Mouse (Mus musculus) myocyte (in vitro differentiated cells): Measurements from ENCODE around the gene Ncapd3. TPM values are rescaled to one million over a fixed set of nuclear protein-coding genes. Genes with fewer than 3 reads are reported as not detected.

Experiments used
- H3K27me3 ChIP-seq: one replicate; pipeline ENCODE4 v1.6.1; 2011; ENCODE audit not compliant: control insufficient read depth, insufficient read depth, insufficient read length
- H3K36me3 ChIP-seq: one replicate; pipeline ENCODE4 v1.6.1; 2011; ENCODE audit not compliant: control insufficient read depth, insufficient read depth
- H3K4me2 ChIP-seq: one replicate; pipeline ENCODE4 v1.6.1; 2011; ENCODE audit warnings: low read depth, control low read depth
- H3K4me3 ChIP-seq: one replicate; pipeline ENCODE4 v1.5.1; 2011; ENCODE audit warnings: mild to moderate bottlenecking, control low read depth, moderate library complexity
- H3K79me2 ChIP-seq: one replicate; pipeline ENCODE4 v1.6.1; 2011; ENCODE audit not compliant: control insufficient read depth, insufficient read depth
- H3ac ChIP-seq: one replicate; pipeline ENCODE4 v1.6.1; 2011; ENCODE audit not compliant: control insufficient read depth, insufficient read length
- MAX ChIP-seq: IDR thresholded peaks from one replicate; pipeline ENCODE4 v1.6.1; 2011; ENCODE audit warnings: low read depth, mild to moderate bottlenecking, control low read depth
- MYOD1 ChIP-seq, 3 experiments: IDR thresholded peaks; one replicate each; pipeline ENCODE4 v1.6.1; 2011; ENCODE audit warnings: control low read depth in 2 of 3, low read depth in 2 of 3, mild to moderate bottlenecking in 2 of 3, moderate library complexity in 1 of 3; ENCODE audit not compliant: insufficient read length in 2 of 3, control insufficient read depth in 1 of 3
- SRF ChIP-seq: IDR thresholded peaks from one replicate; pipeline ENCODE4 v1.6.1; 2011; ENCODE audit warnings: low read depth; ENCODE audit not compliant: control insufficient read depth, insufficient read length
- TCF12 ChIP-seq: IDR thresholded peaks from one replicate; pipeline ENCODE4 v1.6.1; 2011; ENCODE audit warnings: mild to moderate bottlenecking, control low read depth; ENCODE audit not compliant: poor library complexity, insufficient read depth, severe bottlenecking
- TCF3 ChIP-seq: IDR thresholded peaks from one replicate; pipeline ENCODE4 v1.6.1; 2011; ENCODE audit warnings: low read depth, control low read depth; ENCODE audit not compliant: insufficient read length
- USF1 ChIP-seq: IDR thresholded peaks from one replicate; pipeline ENCODE4 v1.6.1; 2011; ENCODE audit warnings: low read depth, mild to moderate bottlenecking, control low read depth, moderate library complexity
- polyA plus RNA-seq: library from polyadenylated mRNA; unstranded; fragments of >200 nt; fragmentation: generic; extraction: Trizol; gene quantifications from one replicate; pipeline ENCODE4 v1.2.1, GENCODE M21; 2012; ENCODE audit warnings: missing spikeins

Ncapd3 gene
- polyA plus RNA-seq, 1 experiment, result 4.3 TPM

DNA sequence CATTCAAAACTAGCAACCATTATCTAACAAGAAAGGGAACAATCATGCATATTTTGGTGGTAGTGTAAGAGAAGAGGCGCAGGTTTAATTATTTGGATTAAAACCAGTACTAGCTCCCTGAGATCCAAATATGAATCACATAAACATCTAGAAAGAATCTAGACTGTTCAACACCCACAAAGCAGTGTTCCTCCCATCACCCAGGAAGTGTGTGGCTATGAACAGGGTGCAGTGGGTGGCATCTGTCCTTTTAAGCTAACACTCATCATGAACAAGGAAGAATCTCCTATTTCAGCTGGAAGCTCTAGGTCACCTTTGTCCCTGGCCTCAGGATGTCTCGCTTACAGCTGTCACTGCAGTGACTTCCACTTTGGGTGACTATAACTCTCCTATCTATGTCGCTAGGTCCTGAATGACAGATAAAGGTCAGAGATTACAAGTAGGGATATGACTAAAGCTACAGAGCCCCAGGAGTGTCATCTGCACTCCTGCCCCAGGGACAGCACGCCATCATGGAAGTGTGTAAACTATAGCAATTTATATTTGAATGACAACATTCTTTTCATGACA, 114.4 kb downstream of the Ncapd3 start:
- Histone ChIP-seq H3ac (no peak overlapping the region), H3K79me2 (no peaks in the 10 kb centered on the region), H3K4me2 (no peak overlapping the region), H3K27me3 (no peaks in the 10 kb centered on the region), H3K4me3 (no peak overlapping the region), H3K36me3 (no peaks in the 10 kb centered on the region)
- TF ChIP-seq USF1 (no peak), MYOD1 (IDR thresholded peaks at IDR 0.05; ENCODE audit: control insufficient read depth in 1 of 3, insufficient read length in 2 of 3, low read depth in 2 of 3) (peak in 1 of 3 experiments; percentile 27), TCF12 (no peak), SRF (no peak), TCF3 (no peak), MAX (no peak)

Other genes starting within 250 kb of the Ncapd3 start
- not detected for gene Glb1l2, start 223.7 kb upstream of the Ncapd3 start, polyA plus RNA-seq
- not detected for gene Glb1l3, start 169.3 kb upstream of the Ncapd3 start, polyA plus RNA-seq
- gene Gm1110, start 107.1 kb upstream of the Ncapd3 start, polyA plus RNA-seq, result not detected
- gene Acad8, start 30.6 kb upstream of the Ncapd3 start, polyA plus RNA-seq, result 18.5 TPM
- gene Thyn1, start 30.5 kb upstream of the Ncapd3 start, polyA plus RNA-seq, result 68.6 TPM
- 31.7 TPM for gene Vps26b, start 110 bp upstream of the Ncapd3 start, polyA plus RNA-seq
- 22.9 TPM for gene Jam3, start 125.2 kb downstream of the Ncapd3 start, polyA plus RNA-seq